ENCODE assay signal across 8 mouse cellular contexts in genomic region chr15:10982064-10982435, GRCm38 (mm10). TPM values are rescaled to one million over a fixed set of nuclear protein-coding genes. Genes with fewer than 3 reads are reported as not detected.
DNase-seq lines count a peak whose midpoint lies in the region; ATAC-seq and TF ChIP-seq lines count a peak whose summit lies in the region.

No protein-coding gene starts in this region.

- peak overlapping the region; percentile 72 for H3K4me2 ChIP-seq in CH12.LX (ENCODE audit: insufficient read depth, low read depth, poor library complexity, severe bottlenecking)
- H3K4me2 ChIP-seq in heart, embryonic 15.5 days: peak overlapping the region; percentile 61

- DNase-seq in frontal cortex, postnatal 10 days (ENCODE audit: low spot score in 2 of 2): no peak
- peak; percentile 17 for DNase-seq in CH12.LX (ENCODE audit: extremely low read depth)
- DNase-seq in urinary bladder, postnatal 25 days (ENCODE audit: low spot score): no peak
- DNase-seq in urinary bladder, adult 18-20 months (ENCODE audit: low spot score in 2 of 2): no peak
- DNase-seq in ovary, postnatal 14 days (ENCODE audit: low spot score): no peak

- no peaks in the 10 kb centered on the region for H3K79me2 ChIP-seq in CH12.LX (replicated peaks; ENCODE audit: control insufficient read depth, extremely low read depth, insufficient read depth, poor library complexity, severe bottlenecking)
- H3K79me2 ChIP-seq in macrophage (ENCODE audit: inconsistent target): no peaks in the 10 kb centered on the region

- H3K4me1 ChIP-seq in CH12.LX (ENCODE audit: control insufficient read depth in 1 of 2, insufficient read depth in 2 of 2): peaks cover 0 to 18% of the 10 kb centered on the region in 2 experiments; a peak in 2 of 4 replicates
- peaks cover 5% of the 10 kb centered on the region; the same call in 1 of the 2 replicates for H3K4me1 ChIP-seq in heart, embryonic 15.5 days (replicated peaks)

- no peak for TF ChIP-seq POLR2A in CH12.LX (IDR thresholded peaks at IDR 0.05; ENCODE audit: low read depth, low read length)

- H3K27ac ChIP-seq in CH12.LX (ENCODE audit: insufficient read depth, low read depth) (no peak overlapping the region), macrophage (no peak overlapping the region)
- H3K27ac ChIP-seq in heart, embryonic 15.5 days: peak overlapping the region; percentile 96

- no peaks in the 10 kb centered on the region for H3K9me3 ChIP-seq in CH12.LX (replicated peaks; ENCODE audit: low read length)
- no peaks in the 10 kb centered on the region for H3K9me3 ChIP-seq in heart, embryonic 15.5 days (replicated peaks)

- in situ Hi-C loops in CH12.LX (cut with MboI; ENCODE audit: low pct_ligation_motif_present, low pct_unique_long_range_greater_than_20kb, low sequenced_read_pairs): no loop called here

- 3% methylated on average over 6 of the region's 6 CpGs for WGBS in heart, embryonic 15.5 days
- 8% methylated on average over 6 of the region's 6 CpGs for WGBS in macrophage (ENCODE audit: missing documents)

- ATAC-seq in frontal cortex, adult (ENCODE audit: low TSS enrichment): peak; percentile 45
- no peak for ATAC-seq in heart, embryonic 15.5 days (replicated peaks; ENCODE audit: insufficient number of reproducible peaks, insufficient read depth, low FRiP score, low read depth)

- TF ChIP-seq CTCF in CH12.LX (conservative IDR thresholded peaks at IDR 0.05 in 1 of 2, IDR thresholded peaks at IDR 0.05 in 1 of 2; ENCODE audit: low read depth in 2 of 2, low read length in 2 of 2): no peak

- no peaks in the 10 kb centered on the region for H3K27me3 ChIP-seq in CH12.LX (replicated peaks)
- H3K27me3 ChIP-seq in heart, embryonic 15.5 days: no peaks in the 10 kb centered on the region

- H3K36me3 ChIP-seq in CH12.LX (replicated peaks in 1 of 2; ENCODE audit: control insufficient read depth in 1 of 2, insufficient read depth in 1 of 2, low read length in 1 of 2) (peaks cover 10 to 32% of the 10 kb centered on the region in 2 experiments), macrophage (ENCODE audit: inconsistent target) (no peaks in the 10 kb centered on the region)
- H3K36me3 ChIP-seq in heart, embryonic 15.5 days: no peaks in the 10 kb centered on the region

- H3K4me3 ChIP-seq in CH12.LX (replicated peaks in 1 of 3; ENCODE audit: low read depth in 2 of 3, low read length in 2 of 3, poor library complexity in 1 of 3) (peak overlapping the region; percentile 71 to 93 (median 73)), macrophage (ENCODE audit: inconsistent target) (peak overlapping the region; percentile 36)
- peak overlapping the region; percentile 71 for H3K4me3 ChIP-seq in heart, embryonic 15.5 days

- TF ChIP-seq EP300 in CH12.LX (IDR thresholded peaks at IDR 0.05; ENCODE audit: low read length): no peak

- dilution Hi-C loops in CH12.LX (cut with MboI; ENCODE audit: extremely low pct_ligation_motif_present, extremely low pct_unique_long_range_greater_than_20kb, low sequenced_read_pairs): no loop called here

- H3K9ac ChIP-seq in CH12.LX (ENCODE audit: insufficient read depth, low read depth): peak overlapping the region; percentile 82
- H3K9ac ChIP-seq in heart, embryonic 15.5 days: peak overlapping the region; percentile 80

- TF ChIP-seq RAD21 in CH12.LX (IDR thresholded peaks at IDR 0.05; ENCODE audit: low read depth, low read length): no peak

TF ChIP-seq in CH12.LX, 34 proteins besides CTCF, POLR2A, EP300 and RAD21:
- TF ChIP-seq ZKSCAN1 (IDR thresholded peaks at IDR 0.05; ENCODE audit: borderline replicate concordance, low read depth, low read length) (no peak), NELFE (IDR thresholded peaks at IDR 0.05; ENCODE audit: low read depth, low read length) (no peak), SIN3A (IDR thresholded peaks at IDR 0.05; ENCODE audit: low read length) (no peak), TCF12 (IDR thresholded peaks at IDR 0.05; ENCODE audit: low read depth, low read length) (no peak), PAX5 (IDR thresholded peaks at IDR 0.05; ENCODE audit: low read length) (no peak), E2F4 (IDR thresholded peaks at IDR 0.05; ENCODE audit: insufficient replicate concordance, low read depth, low read length) (no peak), UBTF (IDR thresholded peaks at IDR 0.05; ENCODE audit: low read depth, low read length) (no peak), CHD1 (IDR thresholded peaks at IDR 0.05; ENCODE audit: low read depth, low read length) (no peak), CHD2 (IDR thresholded peaks at IDR 0.05; ENCODE audit: low read length) (no peak), MXI1 (IDR thresholded peaks at IDR 0.05; ENCODE audit: low read depth, low read length) (no peak), ZC3H11A (IDR thresholded peaks at IDR 0.05; ENCODE audit: low read depth, low read length) (no peak), IRF4 (IDR thresholded peaks at IDR 0.05; ENCODE audit: low read depth, low read length) (no peak), TBP (conservative IDR thresholded peaks at IDR 0.05; ENCODE audit: low read depth, low read length) (no peak), MAFK (IDR thresholded peaks at IDR 0.05; ENCODE audit: insufficient replicate concordance, low read length) (no peak), BHLHE40 (IDR thresholded peaks at IDR 0.05; ENCODE audit: low read depth, low read length) (no peak), ETS1 (conservative IDR thresholded peaks at IDR 0.05; ENCODE audit: low read depth, low read length) (no peak), POLR2AphosphoS2 (IDR thresholded peaks at IDR 0.05; ENCODE audit: low read depth, low read length) (no peak), MEF2A (IDR thresholded peaks at IDR 0.05; ENCODE audit: borderline replicate concordance, low read depth, low read length) (no peak)

RNA-seq across cellular contexts. Expression of gene Amacr, which starts 0.5 kb away (rescaled TPM):
- total RNA-seq in CH12.LX (2012; rRNA removed) (14.1 and 15.7 TPM in 2 replicates), CH12.LX (2014; rRNA removed) (34.0 and 43.0 TPM in 2 replicates)
- polyA plus RNA-seq in CH12.LX (2012; ENCODE audit: insufficient read length, low read depth) (25.9 and 29.6 TPM in 2 replicates), macrophage (2018) (2.0 to 2.9 TPM (median 2.7 TPM) in 3 replicates)
- 13.0 and 13.7 TPM in 2 replicates for polyA plus RNA-seq in heart, embryonic 15.5 days (2015; fragmentation: Nextera tagmentation; extraction: Ambion mirVana)
- total RNA-seq in macrophage (2018; cell fraction: chromatin; rRNA removed): 1 to 10 TPM in 8 of 26 experiments, under 1 TPM in 10, not detected in 8; 0.29 to 4.2 (median 0.91) TPM
- 1 to 10 TPM; 1.7 to 4.6 (median 2.9) TPM for total RNA-seq in macrophage (2018; cell fraction: cytosol; rRNA removed)
- total RNA-seq in macrophage (2018; cell fraction: nucleus; rRNA removed): 1 to 10 TPM in 20 of 26 experiments, under 1 TPM in 6; 0.56 to 6.7 (median 1.5) TPM

RNA-seq across cellular contexts. Expression of gene Slc45a2, which starts 18.5 kb away (rescaled TPM):
- total RNA-seq in CH12.LX (2012; rRNA removed) (not detected in 2 replicates), CH12.LX (2014; rRNA removed) (not detected in 2 replicates)
- polyA plus RNA-seq in CH12.LX (2012; ENCODE audit: insufficient read length, low read depth) (not detected in 2 replicates), macrophage (2018) (not detected in 3 replicates)
- 0.08 and 0.13 TPM in 2 replicates for polyA plus RNA-seq in heart, embryonic 15.5 days (2015; fragmentation: Nextera tagmentation; extraction: Ambion mirVana)
- not detected for total RNA-seq in macrophage (2018; cell fraction: chromatin; rRNA removed)
- not detected for total RNA-seq in macrophage (2018; cell fraction: cytosol; rRNA removed)
- total RNA-seq in macrophage (2018; cell fraction: nucleus; rRNA removed): not detected

RNA-seq across cellular contexts. Expression of gene C1qtnf3, which starts 29.9 kb away (rescaled TPM):
- total RNA-seq in CH12.LX (2012; rRNA removed) (not detected in 2 replicates), CH12.LX (2014; rRNA removed) (not detected in 2 replicates)
- polyA plus RNA-seq in CH12.LX (2012; ENCODE audit: insufficient read length, low read depth) (0.10 TPM in 1 of 2 replicates, not detected in the other), macrophage (2018) (not detected in 3 replicates)
- 1.2 and 7.3 TPM in 2 replicates for polyA plus RNA-seq in heart, embryonic 15.5 days (2015; fragmentation: Nextera tagmentation; extraction: Ambion mirVana)
- 1 to 10 TPM in 1 of 26 experiments, under 1 TPM in 1, not detected in 24; 0.33 to 6.4 TPM for total RNA-seq in macrophage (2018; cell fraction: chromatin; rRNA removed)
- not detected for total RNA-seq in macrophage (2018; cell fraction: cytosol; rRNA removed)
- under 1 TPM in 1 of 26 experiments, not detected in 25; 0.96 TPM for total RNA-seq in macrophage (2018; cell fraction: nucleus; rRNA removed)

RNA-seq across cellular contexts. Expression of gene Rxfp3, which starts 55.7 kb away (rescaled TPM):
- total RNA-seq in CH12.LX (2012; rRNA removed): not detected in 2 replicates
- not detected in 2 replicates for total RNA-seq in CH12.LX (2014; rRNA removed)
- polyA plus RNA-seq in CH12.LX (2012; ENCODE audit: insufficient read length, low read depth): not detected in 2 replicates
- polyA plus RNA-seq in heart, embryonic 15.5 days (2015; fragmentation: Nextera tagmentation; extraction: Ambion mirVana): 0.04 TPM in 1 of 2 replicates, not detected in the other
- total RNA-seq in macrophage (2018; cell fraction: chromatin; rRNA removed): not detected
- total RNA-seq in macrophage (2018; cell fraction: cytosol; rRNA removed): not detected
- total RNA-seq in macrophage (2018; cell fraction: nucleus; rRNA removed): not detected
- not detected in 3 replicates for polyA plus RNA-seq in macrophage (2018)
